Mouse (Mus musculus): ENCODE data around the gene Dok7. TPM values are rescaled to one million over a fixed set of nuclear protein-coding genes. Genes with fewer than 3 reads are reported as not detected.

Dok7 gene
- polyA plus RNA-seq, 1 experiment, result 2.0 TPM

DNA sequence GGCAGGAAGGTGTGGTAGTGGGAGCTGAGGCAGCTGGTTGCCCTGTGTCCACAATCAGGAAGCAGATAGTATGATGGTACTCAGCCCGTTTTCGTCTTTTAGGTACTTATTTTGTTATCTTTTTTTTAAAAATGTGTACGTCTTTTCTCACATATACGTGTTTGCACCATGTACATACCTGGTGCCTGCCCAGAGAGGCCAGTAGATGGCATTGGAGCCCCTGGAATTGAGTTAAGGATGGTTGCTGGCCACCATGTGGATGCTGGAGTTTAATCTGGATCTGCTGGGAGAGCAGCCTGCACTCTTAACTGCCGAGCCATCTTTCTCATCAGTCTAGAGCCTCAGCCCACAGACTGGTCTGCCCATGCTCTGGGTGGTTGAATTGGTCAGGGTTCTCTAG lies 6.0 kb upstream of the Dok7 start:
- Histone ChIP-seq H3K4me3 (ENCODE audit: control insufficient read depth, insufficient read depth, low read length) (no peak overlapping the region), H3K36me3 (ENCODE audit: control insufficient read depth, insufficient read depth, low read length) (no peaks in the 10 kb centered on the region), H3K4me1 (replicated peaks; ENCODE audit: control insufficient read depth, insufficient read depth, low read length) (no peaks in the 10 kb centered on the region), H3K27ac (ENCODE audit: control insufficient read depth, insufficient read depth, low read length) (no peak overlapping the region), H3K27me3 (ENCODE audit: control insufficient read depth, insufficient read depth, low read length) (no peaks in the 10 kb centered on the region)
- 76% methylated on average over 5 of the region's 5 CpGs for WGBS
- TF ChIP-seq CTCF (IDR thresholded peaks at IDR 0.05; ENCODE audit: borderline replicate concordance, control insufficient read depth, extremely low read depth, insufficient read depth, low read length, poor library complexity) (no peak), POLR2A (IDR thresholded peaks at IDR 0.05; ENCODE audit: control insufficient read depth, extremely low read depth, insufficient read depth, low read length, poor library complexity) (no peak)
- DNase-seq, result no peak

DNA sequence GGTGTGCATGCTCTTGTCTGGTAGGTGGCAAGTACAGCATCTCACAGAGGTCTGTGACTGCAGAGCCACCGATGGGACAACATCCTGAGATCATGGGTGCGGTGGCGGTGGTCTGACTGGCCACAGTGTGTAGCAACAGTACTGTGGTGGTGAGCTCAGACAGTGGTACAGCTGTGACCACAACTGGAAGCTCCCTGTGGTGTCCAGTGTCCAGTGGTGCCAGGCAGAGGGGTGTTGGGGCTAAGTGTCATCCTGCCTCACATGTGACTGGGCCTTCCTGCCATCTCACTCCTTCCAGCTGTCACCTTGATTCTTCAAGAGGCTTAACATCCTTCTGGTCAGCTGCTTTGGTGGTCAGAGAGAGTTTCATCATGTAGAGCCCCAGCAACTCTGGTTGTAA lies 1.9 kb upstream of the Dok7 start:
- H3K27me3 ChIP-seq (ENCODE audit: control insufficient read depth, insufficient read depth, low read length), result peaks cover 3% of the 10 kb centered on the region; the same call in 1 of the 2 replicates
- WGBS, result 75% methylated on average over 3 of the region's 3 CpGs

DNA sequence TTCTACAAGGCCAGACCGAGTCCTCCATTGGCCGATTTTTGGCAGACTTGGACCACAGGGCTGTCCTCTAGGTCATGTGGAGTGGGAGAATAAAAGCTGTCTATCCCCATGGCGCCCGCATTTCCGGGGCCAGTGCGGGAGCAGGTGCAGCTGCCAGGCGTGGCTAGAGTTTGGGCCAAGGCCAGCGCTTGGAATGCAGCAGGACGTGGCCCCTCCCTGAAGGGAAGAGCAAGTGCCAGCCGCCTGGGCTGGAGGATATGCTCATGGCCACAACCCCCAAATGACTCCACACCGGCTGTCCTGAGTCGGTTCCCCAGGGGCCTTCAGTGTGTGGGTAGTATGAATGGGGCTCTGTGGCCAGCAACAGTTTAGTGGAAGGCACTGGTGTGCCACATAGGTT lies 1.5 kb upstream of the Dok7 start:
- TF ChIP-seq CTCF (IDR thresholded peaks at IDR 0.05; ENCODE audit: borderline replicate concordance, control insufficient read depth, extremely low read depth, insufficient read depth, low read length, poor library complexity) (no peak), POLR2A (IDR thresholded peaks at IDR 0.05; ENCODE audit: control insufficient read depth, extremely low read depth, insufficient read depth, low read length, poor library complexity) (no peak)
- DNase-seq, result no peak
- H3K27ac ChIP-seq (ENCODE audit: control insufficient read depth, insufficient read depth, low read length), result no peak overlapping the region
- H3K4me3 ChIP-seq (ENCODE audit: control insufficient read depth, insufficient read depth, low read length), result no peak overlapping the region
- 86% methylated on average over 12 of the region's 12 CpGs for WGBS
- peaks cover 3% of the 10 kb centered on the region; the same call in 1 of the 2 replicates for H3K27me3 ChIP-seq (ENCODE audit: control insufficient read depth, insufficient read depth, low read length)
- peaks cover 4% of the 10 kb centered on the region for H3K4me1 ChIP-seq (replicated peaks; ENCODE audit: control insufficient read depth, insufficient read depth, low read length)
- H3K36me3 ChIP-seq (ENCODE audit: control insufficient read depth, insufficient read depth, low read length), result no peaks in the 10 kb centered on the region

More for the DNA sequence above, 1.9 kb upstream of the Dok7 start:
- DNase-seq, result no peak
- TF ChIP-seq POLR2A (IDR thresholded peaks at IDR 0.05; ENCODE audit: control insufficient read depth, extremely low read depth, insufficient read depth, low read length, poor library complexity) (no peak), CTCF (IDR thresholded peaks at IDR 0.05; ENCODE audit: borderline replicate concordance, control insufficient read depth, extremely low read depth, insufficient read depth, low read length, poor library complexity) (no peak)
- H3K27ac ChIP-seq (ENCODE audit: control insufficient read depth, insufficient read depth, low read length), result no peak overlapping the region
- no peaks in the 10 kb centered on the region for H3K36me3 ChIP-seq (ENCODE audit: control insufficient read depth, insufficient read depth, low read length)
- peaks cover 4% of the 10 kb centered on the region for H3K4me1 ChIP-seq (replicated peaks; ENCODE audit: control insufficient read depth, insufficient read depth, low read length)
- H3K4me3 ChIP-seq (ENCODE audit: control insufficient read depth, insufficient read depth, low read length), result no peak overlapping the region

DNA sequence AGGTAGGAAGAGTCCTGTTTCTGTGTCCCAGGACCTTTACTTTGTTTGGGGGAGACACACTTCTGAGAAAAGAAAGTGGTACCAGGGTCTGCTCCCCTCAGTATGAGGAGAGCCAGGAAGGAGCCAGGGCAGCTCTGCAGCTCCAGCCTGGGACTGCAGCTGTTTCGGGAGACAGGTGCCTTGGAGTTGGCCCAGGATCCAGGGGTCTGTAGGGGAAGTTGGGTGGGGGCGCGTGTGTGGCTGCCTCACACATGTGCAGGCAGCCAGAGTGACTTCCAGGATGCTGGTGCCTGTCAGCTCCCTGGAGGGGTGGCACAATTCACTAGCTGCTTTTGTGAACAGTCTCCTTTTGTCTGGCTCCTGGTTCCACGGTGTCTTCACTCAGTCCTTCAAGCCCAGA lies 1.0 kb downstream of the Dok7 start:
- H3K4me1 ChIP-seq (replicated peaks; ENCODE audit: control insufficient read depth, insufficient read depth, low read length), result peaks cover 4% of the 10 kb centered on the region
- H3K27ac ChIP-seq (ENCODE audit: control insufficient read depth, insufficient read depth, low read length), result no peak overlapping the region
- H3K4me3 ChIP-seq (ENCODE audit: control insufficient read depth, insufficient read depth, low read length), result no peak overlapping the region
- WGBS, result 27% methylated on average over 4 of the region's 4 CpGs
- TF ChIP-seq POLR2A (IDR thresholded peaks at IDR 0.05; ENCODE audit: control insufficient read depth, extremely low read depth, insufficient read depth, low read length, poor library complexity), result no peak
- TF ChIP-seq CTCF (IDR thresholded peaks at IDR 0.05; ENCODE audit: borderline replicate concordance, control insufficient read depth, extremely low read depth, insufficient read depth, low read length, poor library complexity), result no peak
- no peaks in the 10 kb centered on the region for H3K36me3 ChIP-seq (ENCODE audit: control insufficient read depth, insufficient read depth, low read length)
- DNase-seq, result no peak
- peaks cover 3% of the 10 kb centered on the region; the same call in 1 of the 2 replicates for H3K27me3 ChIP-seq (ENCODE audit: control insufficient read depth, insufficient read depth, low read length)

DNA sequence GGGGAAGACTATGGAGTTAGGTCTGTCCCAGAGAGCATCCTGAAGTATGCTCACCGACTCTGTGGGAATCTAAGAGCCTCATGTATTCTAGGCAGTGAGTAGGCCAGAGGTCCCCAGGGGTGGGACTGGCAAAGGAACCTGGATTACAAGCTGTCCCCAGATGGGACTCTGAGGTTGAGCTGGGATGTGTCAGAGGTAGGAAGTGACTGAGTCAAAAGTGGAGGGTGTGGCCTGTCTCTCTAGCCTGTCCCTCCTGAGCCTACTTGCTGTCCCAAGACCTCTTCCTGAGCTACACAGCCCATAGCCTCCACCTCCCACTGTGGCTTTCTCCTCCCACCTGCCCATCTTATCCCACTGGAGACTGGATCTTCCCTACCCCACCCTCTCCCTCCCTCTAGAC lies 1.6 kb downstream of the Dok7 start:
- Histone ChIP-seq H3K4me3 (ENCODE audit: control insufficient read depth, insufficient read depth, low read length) (no peak overlapping the region), H3K36me3 (ENCODE audit: control insufficient read depth, insufficient read depth, low read length) (no peaks in the 10 kb centered on the region), H3K4me1 (replicated peaks; ENCODE audit: control insufficient read depth, insufficient read depth, low read length) (peaks cover 4% of the 10 kb centered on the region), H3K27ac (ENCODE audit: control insufficient read depth, insufficient read depth, low read length) (no peak overlapping the region), H3K27me3 (ENCODE audit: control insufficient read depth, insufficient read depth, low read length) (peaks cover 3% of the 10 kb centered on the region; the same call in 1 of the 2 replicates)
- 90% methylated on average over 1 of the region's 1 CpGs for WGBS
- no peak for DNase-seq
- no peak for TF ChIP-seq POLR2A (IDR thresholded peaks at IDR 0.05; ENCODE audit: control insufficient read depth, extremely low read depth, insufficient read depth, low read length, poor library complexity)
- TF ChIP-seq CTCF (IDR thresholded peaks at IDR 0.05; ENCODE audit: borderline replicate concordance, control insufficient read depth, extremely low read depth, insufficient read depth, low read length, poor library complexity), result no peak

DNA sequence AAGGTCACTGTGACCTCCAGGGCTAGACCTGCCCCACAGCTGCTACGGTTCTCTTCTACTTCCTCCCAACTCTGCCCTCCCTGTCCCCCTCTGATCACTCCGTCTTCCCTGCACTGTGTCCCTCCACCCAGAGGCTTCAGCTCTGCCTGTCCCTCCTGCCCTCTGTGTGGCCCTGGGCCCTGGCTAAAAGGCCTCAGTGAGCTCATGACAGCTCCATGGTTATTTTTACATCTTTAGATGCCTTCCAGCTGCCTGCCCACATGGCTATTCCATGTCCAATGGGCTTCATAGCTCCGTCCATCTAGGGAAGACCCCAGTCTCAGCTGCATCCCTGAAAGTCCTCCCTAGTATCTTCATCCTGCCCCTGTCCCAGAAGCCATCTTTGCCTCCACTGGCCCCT lies 3.5 kb downstream of the Dok7 start:
- peaks cover 3% of the 10 kb centered on the region; the same call in 1 of the 2 replicates for H3K27me3 ChIP-seq (ENCODE audit: control insufficient read depth, insufficient read depth, low read length)
- no peak for DNase-seq
- H3K36me3 ChIP-seq (ENCODE audit: control insufficient read depth, insufficient read depth, low read length), result no peaks in the 10 kb centered on the region
- TF ChIP-seq CTCF (IDR thresholded peaks at IDR 0.05; ENCODE audit: borderline replicate concordance, control insufficient read depth, extremely low read depth, insufficient read depth, low read length, poor library complexity), result no peak
- no peak for TF ChIP-seq POLR2A (IDR thresholded peaks at IDR 0.05; ENCODE audit: control insufficient read depth, extremely low read depth, insufficient read depth, low read length, poor library complexity)
- WGBS, result 68% methylated on average over 3 of the region's 3 CpGs
- no peak overlapping the region for H3K4me3 ChIP-seq (ENCODE audit: control insufficient read depth, insufficient read depth, low read length)
- H3K27ac ChIP-seq (ENCODE audit: control insufficient read depth, insufficient read depth, low read length), result no peak overlapping the region
- H3K4me1 ChIP-seq (replicated peaks; ENCODE audit: control insufficient read depth, insufficient read depth, low read length), result peaks cover 4% of the 10 kb centered on the region

DNA sequence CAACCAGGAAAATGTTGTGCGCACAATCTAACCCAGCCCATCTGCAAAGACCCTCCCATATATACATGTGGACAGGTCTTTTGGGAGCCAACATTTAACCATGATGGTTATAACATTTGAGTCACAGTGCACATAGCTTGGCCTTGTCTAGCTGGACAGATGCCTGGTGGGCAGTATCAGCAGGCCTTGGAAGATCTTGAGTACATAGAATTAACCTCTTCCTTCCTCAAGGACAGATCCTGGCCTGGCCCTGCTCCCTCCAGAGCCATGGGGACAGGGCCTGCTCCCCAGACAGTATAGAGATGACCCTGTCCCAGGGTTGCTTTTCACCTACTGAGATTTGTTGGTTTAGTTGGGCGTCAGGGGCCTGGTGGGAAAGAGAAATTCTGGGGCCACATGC lies 13.3 kb downstream of the Dok7 start:
- no peak for TF ChIP-seq POLR2A (IDR thresholded peaks at IDR 0.05; ENCODE audit: control insufficient read depth, extremely low read depth, insufficient read depth, low read length, poor library complexity)
- no peak for TF ChIP-seq CTCF (IDR thresholded peaks at IDR 0.05; ENCODE audit: borderline replicate concordance, control insufficient read depth, extremely low read depth, insufficient read depth, low read length, poor library complexity)
- Histone ChIP-seq H3K4me1 (replicated peaks; ENCODE audit: control insufficient read depth, insufficient read depth, low read length) (no peaks in the 10 kb centered on the region), H3K27ac (ENCODE audit: control insufficient read depth, insufficient read depth, low read length) (no peak overlapping the region), H3K27me3 (ENCODE audit: control insufficient read depth, insufficient read depth, low read length) (no peaks in the 10 kb centered on the region), H3K4me3 (ENCODE audit: control insufficient read depth, insufficient read depth, low read length) (no peak overlapping the region), H3K36me3 (ENCODE audit: control insufficient read depth, insufficient read depth, low read length) (no peaks in the 10 kb centered on the region)
- WGBS, result 95% methylated on average over 2 of the region's 2 CpGs
- no peak for DNase-seq

Measured in thymus, adult 2 months (tissue).